Mouse (Mus musculus): Measurements from ENCODE around the gene Entpd5.

The Entpd5 gene

DNA sequence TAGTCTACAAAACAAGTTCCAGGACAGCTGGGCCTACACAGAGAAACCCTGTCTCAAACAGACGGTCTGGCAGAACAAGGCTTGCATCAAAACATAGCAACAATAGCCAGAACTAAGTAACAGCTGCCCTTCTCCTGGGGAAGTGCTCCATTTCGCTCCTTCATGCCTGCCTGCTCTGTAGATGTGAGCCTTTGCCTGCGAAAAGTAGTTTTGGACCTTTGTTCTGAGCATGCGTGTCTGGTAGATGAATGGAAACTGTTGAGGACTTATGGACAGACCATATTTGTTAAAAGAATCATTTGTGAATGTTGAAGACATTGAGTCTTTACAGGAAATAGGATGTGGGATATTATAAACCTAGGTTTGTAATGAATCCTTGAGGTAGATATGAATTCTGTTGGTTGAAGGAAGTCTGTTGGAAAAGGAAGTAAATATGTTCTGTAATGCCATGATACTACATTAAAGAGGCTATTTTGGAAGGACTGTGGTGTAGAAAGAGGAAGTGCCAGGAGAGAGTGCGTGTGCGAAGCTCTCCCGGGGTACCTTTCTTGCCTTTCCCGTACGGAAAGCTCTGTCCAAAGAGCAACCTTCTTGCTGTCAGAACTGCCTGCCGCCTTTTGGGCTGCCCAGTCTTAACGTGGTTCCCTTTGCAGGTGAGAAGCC is 71.7 kb downstream of the Entpd5 start:
- no peak for DNase-seq (ENCODE audit: low spot score in 2 of 2)

DNA sequence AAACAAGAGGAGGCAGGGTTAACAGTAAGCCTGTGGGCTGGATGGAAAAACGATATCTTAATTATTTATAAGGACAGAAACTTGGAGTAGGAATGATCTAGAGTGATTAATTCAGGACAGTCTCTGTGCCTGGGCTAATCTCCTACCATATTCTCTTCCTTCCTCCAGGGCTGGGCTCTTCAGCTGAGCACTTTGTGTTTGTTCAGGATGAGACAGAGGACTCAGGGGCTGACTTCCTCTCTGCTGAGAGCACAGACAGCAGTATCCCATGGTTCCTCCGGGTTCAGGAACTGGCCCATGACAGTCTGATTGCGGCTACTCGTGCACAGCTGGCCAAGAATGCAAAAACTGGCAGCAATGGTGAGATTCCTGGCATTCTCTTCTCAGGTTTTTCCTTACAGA is 81.7 kb downstream of the Entpd5 start:
- peak; percentile 35 to 57 for DNase-seq (ENCODE audit: low spot score in 2 of 2)

All from heart, adult 9 months (tissue).